Mouse (Mus musculus) intestine, embryonic 16.5 days (tissue): Measurements from ENCODE around the gene Nfyc. TPM values are rescaled to one million over a fixed set of nuclear protein-coding genes. Genes with fewer than 3 reads are reported as not detected.

ENCODE experiments used
- ATAC-seq: fragments of 200-750 bp; cut with Nextera tagmentation; 2 replicates; pipeline ENCODE4 v1.8.0; 2017; ENCODE audit warnings: moderate TSS enrichment, moderate library complexity
- H3K27ac ChIP-seq: fragments of 300-500 bp; sonication (generic); 2 replicates; pipeline ENCODE4 v1.5.1; 2014; ENCODE audit warnings: mild to moderate bottlenecking, low read length
- H3K27me3 ChIP-seq: fragments of 300-500 bp; sonication (generic); replicated peaks from 2 replicates; pipeline ENCODE4 v1.6.1; 2014; ENCODE audit warnings: low read length, control low read depth, mixed read lengths; ENCODE audit not compliant: control insufficient read depth, insufficient read depth
- H3K36me3 ChIP-seq: fragments of 300-500 bp; sonication (generic); 2 replicates; pipeline ENCODE4 v1.6.1; 2014; ENCODE audit warnings: low read length, control low read depth; ENCODE audit not compliant: control insufficient read depth, insufficient read depth
- H3K4me1 ChIP-seq: fragments of 300-500 bp; sonication (generic); 2 replicates; pipeline ENCODE4 v1.6.1; 2014; ENCODE audit warnings: low read length, control low read depth, mixed read lengths; ENCODE audit not compliant: control insufficient read depth, insufficient read depth
- H3K4me2 ChIP-seq: fragments of 300-500 bp; sonication (generic); 2 replicates; pipeline ENCODE4 v1.6.1; 2014; ENCODE audit warnings: low read depth, low read length, control low read depth
- H3K4me3 ChIP-seq: fragments of 300-500 bp; sonication (generic); 2 replicates; pipeline ENCODE4 v1.5.1; 2014; ENCODE audit warnings: mild to moderate bottlenecking, low read length
- H3K9ac ChIP-seq: fragments of 300-500 bp; sonication (generic); 2 replicates; pipeline ENCODE4 v1.6.1; 2014; ENCODE audit warnings: low read depth, low read length
- H3K9me3 ChIP-seq: fragments of 300-500 bp; sonication (generic); 2 replicates; pipeline ENCODE4 v1.6.1; 2016; ENCODE audit warnings: low read length, control low read depth; ENCODE audit not compliant: control insufficient read depth
- WGBS: fragments of 180-500 bp; shearing (Covaris S2); extraction: QIAGEN DNeasy Blood & Tissue Kit; methylation state at CpG from one replicate; pipeline ENCODE4 v1.1.7; 2014; 5-methylcytosine and 5-hydroxymethylcytosine counted together
- polyA plus RNA-seq: library from polyadenylated mRNA; unstranded; fragments of >200 nt; fragmentation: Nextera tagmentation; extraction: Ambion mirVana; gene quantifications from 2 replicates; pipeline ENCODE4 v1.2.1, GENCODE M21; 2015

The Nfyc gene
- polyA plus RNA-seq, 1 experiment from 2014 or later: 85.8 TPM

DNA sequence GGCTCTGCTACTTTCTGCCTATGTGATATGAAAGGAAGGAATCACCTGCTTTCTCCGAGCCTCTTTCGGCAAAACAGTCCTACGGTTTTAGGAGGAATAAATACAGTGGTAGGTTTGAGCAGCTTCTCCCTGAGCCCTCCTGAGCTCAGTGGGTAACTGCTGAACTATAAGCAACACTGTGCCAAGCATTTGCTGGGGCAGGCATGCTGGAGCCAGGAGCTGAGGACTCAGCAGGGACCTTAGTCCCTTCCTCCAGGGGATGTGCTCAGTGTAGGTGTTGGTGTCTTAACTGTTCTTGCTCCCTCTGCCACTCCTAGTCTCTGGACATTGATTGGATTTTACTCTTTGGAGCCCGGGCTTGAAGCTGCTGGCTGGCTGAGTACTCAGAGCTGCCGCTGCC is 25.0 kb upstream of the Nfyc start:
- no peak for ATAC-seq

GRCm38 (mm10) chr4:120855360-120856060 is 24.1 kb upstream of the Nfyc start:
- H3K27ac ChIP-seq: no peak overlapping the region
- no peaks in the 10 kb centered on the region for H3K36me3 ChIP-seq
- no peak overlapping the region for H3K9ac ChIP-seq
- no peaks in the 10 kb centered on the region for H3K9me3 ChIP-seq
- no peak for ATAC-seq
- peaks cover 18% of the 10 kb centered on the region for H3K27me3 ChIP-seq
- H3K4me1 ChIP-seq: no peaks in the 10 kb centered on the region
- peak overlapping the region; percentile 97 for H3K4me2 ChIP-seq
- 32% methylated on average over 7 of the region's 7 CpGs for WGBS
- H3K4me3 ChIP-seq: peak overlapping the region; percentile 63

More for the DNA sequence above, 25.0 kb upstream of the Nfyc start:
- peaks cover 15% of the 10 kb centered on the region for H3K27me3 ChIP-seq
- H3K9ac ChIP-seq: no peak overlapping the region
- no peaks in the 10 kb centered on the region for H3K4me1 ChIP-seq
- H3K9me3 ChIP-seq: no peaks in the 10 kb centered on the region
- H3K4me2 ChIP-seq: no peak overlapping the region
- 45% methylated on average over 5 of the region's 5 CpGs for WGBS
- no peak overlapping the region for H3K27ac ChIP-seq
- H3K4me3 ChIP-seq: no peak overlapping the region
- no peaks in the 10 kb centered on the region for H3K36me3 ChIP-seq

GRCm38 (mm10) chr4:120854588-120855319 is 23.4 kb upstream of the Nfyc start, which contains the start of gene Rims3:
Rims3 (plus strand) TSS chr4:120854816.
- Histone ChIP-seq H3K4me2 (peak within 1 kb of the TSS; percentile 97), H3K9me3 (no peaks in the 10 kb centered on the region), H3K4me3 (peak within 1 kb of the TSS; percentile 63), H3K9ac (peak within 1 kb of the TSS; percentile 67), H3K36me3 (no peaks in the 10 kb centered on the region), H3K4me1 (no peaks in the 10 kb centered on the region), H3K27ac (no peak within 1 kb of the TSS), H3K27me3 (peaks cover 18% of the 10 kb centered on the region)
- peak; percentile 83 for ATAC-seq
- 2% methylated on average over 62 of the region's 68 CpGs for WGBS

GRCm38 (mm10) chr4:120850946-120851345 is 19.6 kb upstream of the Nfyc start:
- WGBS: 3% methylated on average over 10 of the region's 10 CpGs
- no peak overlapping the region for H3K4me2 ChIP-seq
- no peak overlapping the region for H3K9ac ChIP-seq
- H3K27me3 ChIP-seq: peaks cover 18% of the 10 kb centered on the region
- no peaks in the 10 kb centered on the region for H3K4me1 ChIP-seq
- H3K27ac ChIP-seq: no peak overlapping the region
- no peaks in the 10 kb centered on the region for H3K36me3 ChIP-seq
- H3K9me3 ChIP-seq: no peaks in the 10 kb centered on the region
- no peak overlapping the region for H3K4me3 ChIP-seq
- no peak for ATAC-seq

- Histone ChIP-seq H3K4me2 (no peak overlapping the region), H3K4me3 (no peak overlapping the region), H3K27ac (no peak overlapping the region), H3K27me3 (peaks cover 7% of the 10 kb centered on the region; the same call in 1 of the 2 replicates), H3K36me3 (no peaks in the 10 kb centered on the region), H3K9me3 (no peaks in the 10 kb centered on the region), H3K4me1 (no peaks in the 10 kb centered on the region), H3K9ac (no peak overlapping the region)
- WGBS: 61% methylated on average over 11 of the region's 11 CpGs
- no peak for ATAC-seq
Observed at GRCm38 (mm10) chr4:120849451-120849850, 18.1 kb upstream of the Nfyc start.

DNA sequence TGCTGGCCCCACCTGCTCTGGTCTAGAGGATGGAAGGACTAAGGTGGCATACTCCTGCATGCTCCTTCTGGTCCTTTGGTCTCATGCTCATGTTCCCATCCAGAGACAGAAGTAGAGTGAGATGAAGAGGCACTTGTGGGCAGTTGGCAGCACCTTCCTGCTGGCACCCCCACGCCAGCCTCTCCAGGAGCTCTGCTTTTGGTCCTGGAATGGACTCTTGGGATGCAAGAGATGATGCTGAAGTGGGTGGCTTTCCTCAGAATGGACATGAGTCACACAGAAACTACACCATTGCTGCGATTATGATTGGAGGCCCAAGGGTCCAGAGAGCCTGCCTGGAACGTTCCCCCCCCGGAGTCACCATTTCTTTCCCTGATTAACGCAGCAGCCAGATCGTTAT is 17.5 kb upstream of the Nfyc start:
- Histone ChIP-seq H3K27ac (no peak overlapping the region), H3K4me2 (no peak overlapping the region), H3K36me3 (no peaks in the 10 kb centered on the region), H3K27me3 (peaks cover 7% of the 10 kb centered on the region; the same call in 1 of the 2 replicates), H3K4me3 (no peak overlapping the region), H3K4me1 (no peaks in the 10 kb centered on the region), H3K9me3 (no peaks in the 10 kb centered on the region), H3K9ac (no peak overlapping the region)
- no peak for ATAC-seq
- WGBS: 77% methylated on average over 6 of the region's 6 CpGs

DNA sequence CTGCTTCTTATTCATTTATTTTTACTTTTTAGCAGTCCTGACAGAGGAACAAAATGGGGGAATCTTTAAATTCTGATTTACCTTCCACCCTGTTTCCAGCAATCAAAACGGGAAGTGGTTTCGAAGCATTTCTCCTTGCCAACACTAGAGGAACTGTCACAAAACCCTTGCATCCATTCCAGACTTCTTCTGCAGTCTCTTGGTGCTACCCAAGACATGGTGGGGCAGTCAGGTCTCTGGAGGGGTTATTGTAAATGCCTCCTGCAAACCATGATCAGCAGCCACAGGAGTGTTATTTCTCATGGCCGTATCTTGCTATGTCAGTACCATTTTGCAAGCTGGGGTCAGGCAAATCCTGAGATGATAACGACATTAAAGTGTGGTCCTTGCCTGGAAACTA is 13.7 kb upstream of the Nfyc start:
- no peak for ATAC-seq
- Histone ChIP-seq H3K4me1 (no peaks in the 10 kb centered on the region), H3K27me3 (peaks cover 4% of the 10 kb centered on the region; the same call in 1 of the 2 replicates), H3K9me3 (no peaks in the 10 kb centered on the region), H3K4me3 (no peak overlapping the region), H3K9ac (no peak overlapping the region), H3K4me2 (no peak overlapping the region), H3K36me3 (no peaks in the 10 kb centered on the region), H3K27ac (no peak overlapping the region)
- 68% methylated on average over 4 of the region's 4 CpGs for WGBS

- H3K4me1 ChIP-seq: no peaks in the 10 kb centered on the region
- H3K9ac ChIP-seq: no peak overlapping the region
- H3K4me2 ChIP-seq: no peak overlapping the region
- no peaks in the 10 kb centered on the region for H3K9me3 ChIP-seq
- WGBS: 29% methylated on average over 7 of the region's 7 CpGs
- no peak; the same call in 1 of the 2 replicates for ATAC-seq
- no peak overlapping the region for H3K4me3 ChIP-seq
- no peaks in the 10 kb centered on the region for H3K36me3 ChIP-seq
- peaks cover 2% of the 10 kb centered on the region; the same call in 1 of the 2 replicates for H3K27me3 ChIP-seq
- no peak overlapping the region for H3K27ac ChIP-seq
Observed at GRCm38 (mm10) chr4:120844423-120845082, 13.2 kb upstream of the Nfyc start.

GRCm38 (mm10) chr4:120841342-120841741 is 10.0 kb upstream of the Nfyc start:
- Histone ChIP-seq H3K4me1 (no peaks in the 10 kb centered on the region), H3K9ac (no peak overlapping the region), H3K27me3 (no peaks in the 10 kb centered on the region), H3K27ac (no peak overlapping the region), H3K9me3 (no peaks in the 10 kb centered on the region), H3K4me3 (no peak overlapping the region), H3K4me2 (no peak overlapping the region), H3K36me3 (no peaks in the 10 kb centered on the region)
- 87% methylated on average over 3 of the region's 3 CpGs for WGBS
- ATAC-seq: no peak
